Mouse (Mus musculus) lung, adult 2 months (tissue): ENCODE results near the gene Ptpdc1. TPM values are rescaled to one million over a fixed set of nuclear protein-coding genes. Genes with fewer than 3 reads are reported as not detected.

ENCODE experiments used
- DNase-seq: peaks from one replicate; pipeline ENCODE4 v3.0.0; 2022
- H3K4me1 ChIP-seq: fragments of 200-500 bp; 2 replicates; pipeline ENCODE4 v1.6.1; 2011; ENCODE audit warnings: low read length; ENCODE audit not compliant: control insufficient read depth, insufficient read depth
- H3K4me3 ChIP-seq: fragments of 200-500 bp; replicated peaks from 2 replicates; pipeline ENCODE3; 2011; ENCODE audit warnings: low read depth, mild to moderate bottlenecking, control low read depth, low read length; ENCODE audit errors: extremely low read depth
- CTCF ChIP-seq: fragments of 200-500 bp; IDR thresholded peaks from 2 replicates; pipeline ENCODE4 v1.5.1; 2011; ENCODE audit warnings: mild to moderate bottlenecking, low read length, control low read depth; ENCODE audit not compliant: insufficient read depth
- POLR2A ChIP-seq: fragments of 200-500 bp; IDR thresholded peaks from 2 replicates; pipeline ENCODE4 v1.6.1; 2011; ENCODE audit warnings: low read depth, mild to moderate bottlenecking, control low read depth, low read length, borderline replicate concordance; ENCODE audit errors: extremely low read depth
- WGBS: fragments of 180-500 bp; shearing (Covaris S2); methylation state at CpG from one replicate; pipeline ENCODE4 v1.1.7; 2018; 5-methylcytosine and 5-hydroxymethylcytosine counted together
- polyA plus RNA-seq: library from polyadenylated mRNA; depleted of rRNA; stranded (reverse); fragments of >200 nt; gene quantifications from 2 replicates; pipeline ENCODE4 v1.2.3, GENCODE M21; 2012

Ptpdc1 gene
- polyA plus RNA-seq, 1 experiment = 3.8 TPM

DNA sequence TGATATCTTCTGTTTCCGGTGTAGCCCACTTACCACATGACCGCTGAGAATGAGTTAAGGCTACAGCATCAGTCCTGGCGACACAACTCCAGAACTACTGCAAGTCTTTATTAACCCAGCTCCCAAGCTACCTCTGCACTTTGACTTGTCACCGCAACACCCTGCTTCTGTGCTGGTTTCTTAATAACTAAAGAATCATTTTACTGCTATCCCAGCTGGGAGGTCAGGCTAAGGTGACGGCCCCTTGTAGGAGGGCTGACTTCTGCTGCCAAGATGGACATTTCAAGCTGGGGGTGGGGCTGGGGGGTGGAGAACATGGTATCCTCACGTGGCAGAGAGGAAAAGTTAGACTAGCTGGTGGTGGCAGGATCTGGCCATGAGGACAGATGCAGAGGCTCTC lies 50.7 kb downstream of the Ptpdc1 start:
- H3K4me1 ChIP-seq = peaks cover 7% of the 10 kb centered on the region

DNA sequence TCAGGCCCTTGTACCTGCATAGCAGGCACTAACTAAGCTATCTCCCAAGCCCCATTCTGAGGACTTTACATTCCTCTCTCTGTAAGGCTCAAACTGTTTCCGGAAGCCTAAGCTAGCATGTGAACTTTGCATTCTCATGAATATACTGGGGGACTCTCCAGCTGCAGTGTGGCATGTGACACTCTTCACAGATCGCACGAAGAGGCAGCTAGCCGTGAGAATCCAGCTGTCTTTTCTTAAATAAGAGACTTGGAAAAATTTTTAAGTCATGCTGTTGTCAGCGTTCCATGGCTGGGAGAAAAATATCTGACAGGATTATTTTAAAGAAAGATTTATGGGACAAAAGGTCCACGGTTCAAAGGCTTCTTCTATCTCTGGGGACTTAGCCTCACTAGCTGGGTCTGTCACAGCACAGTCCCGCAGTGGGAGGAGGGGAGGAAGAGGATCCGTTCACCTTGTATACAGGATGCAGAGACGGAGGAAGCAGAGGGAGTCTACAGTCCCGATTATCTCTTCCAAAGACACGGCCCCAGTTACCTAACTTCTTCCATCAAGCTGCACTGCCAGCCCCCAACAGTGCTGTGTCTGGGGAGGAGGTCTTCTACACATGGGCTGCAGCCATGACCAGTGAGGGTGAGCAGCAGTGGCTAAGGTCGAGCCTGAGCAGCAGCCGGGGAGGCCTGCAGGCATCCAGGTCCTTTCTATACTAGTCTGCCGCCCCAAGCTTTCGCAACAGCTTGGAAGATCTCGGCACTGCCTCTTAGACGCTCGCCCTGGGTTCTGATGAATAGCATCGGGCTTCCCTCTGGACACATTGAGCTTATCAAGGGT lies 51.7 kb downstream of the Ptpdc1 start:
- no peak for DNase-seq
- WGBS = 39% methylated on average over 19 of the region's 19 CpGs
- no peak for TF ChIP-seq POLR2A
- TF ChIP-seq CTCF = no peak
- H3K4me3 ChIP-seq = no peak overlapping the region
- H3K4me1 ChIP-seq = peaks cover 7% of the 10 kb centered on the region

More for the DNA sequence above, 50.7 kb downstream of the Ptpdc1 start:
- no peak for DNase-seq
- WGBS = 72% methylated on average over 6 of the region's 6 CpGs
- H3K4me3 ChIP-seq = no peak overlapping the region
- no peak for TF ChIP-seq CTCF
- TF ChIP-seq POLR2A = no peak

DNA sequence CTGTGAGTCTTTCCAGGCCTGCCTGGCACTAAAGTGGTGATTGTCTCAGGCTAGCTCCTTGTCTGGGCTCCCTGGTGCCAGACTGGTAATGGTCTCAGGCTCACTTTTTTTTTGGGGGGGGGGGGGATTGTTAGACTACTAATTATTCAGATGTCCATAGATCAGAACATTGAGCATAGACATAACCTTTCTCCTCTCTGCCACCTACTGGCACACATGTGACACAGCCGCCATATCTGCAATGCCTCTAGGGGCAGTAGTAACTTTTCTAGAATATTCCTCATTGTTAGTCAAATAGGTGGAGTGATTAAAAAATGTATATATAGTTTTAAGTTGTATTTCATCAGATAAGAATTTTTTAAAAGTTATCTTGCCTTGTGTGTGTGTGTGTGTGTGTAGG lies 53.3 kb downstream of the Ptpdc1 start:
- H3K4me3 ChIP-seq = no peak overlapping the region
- 29% methylated on average over 1 of the region's 1 CpGs for WGBS
- DNase-seq = peak; percentile 48
- H3K4me1 ChIP-seq = peaks cover 4% of the 10 kb centered on the region; the same call in 1 of the 2 replicates
- TF ChIP-seq CTCF (peak; percentile 84), POLR2A (no peak)

DNA sequence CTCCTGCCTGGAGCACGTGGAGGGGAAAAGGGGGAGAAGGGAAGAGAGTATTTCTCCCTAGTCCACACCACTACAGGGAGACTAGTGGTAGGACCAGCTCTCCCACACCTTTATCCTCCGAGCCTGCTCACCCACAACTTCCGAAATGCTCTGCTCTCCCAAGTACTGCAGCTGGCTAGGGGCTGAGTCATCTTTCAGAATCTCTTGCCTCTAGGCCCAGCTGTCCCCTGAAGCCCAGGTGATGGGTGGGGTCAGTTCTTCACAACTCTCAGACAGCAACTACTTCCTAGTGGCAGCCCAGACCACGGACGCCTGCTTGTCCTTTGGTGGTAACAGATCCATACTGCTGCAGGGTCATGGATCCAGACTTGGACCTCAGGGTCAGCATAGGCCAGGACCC lies 54.2 kb downstream of the Ptpdc1 start:
- Histone ChIP-seq H3K4me1 (peaks cover 4% of the 10 kb centered on the region; the same call in 1 of the 2 replicates), H3K4me3 (no peak overlapping the region)
- DNase-seq = no peak
- 65% methylated on average over 5 of the region's 5 CpGs for WGBS
- no peak for TF ChIP-seq CTCF

DNA sequence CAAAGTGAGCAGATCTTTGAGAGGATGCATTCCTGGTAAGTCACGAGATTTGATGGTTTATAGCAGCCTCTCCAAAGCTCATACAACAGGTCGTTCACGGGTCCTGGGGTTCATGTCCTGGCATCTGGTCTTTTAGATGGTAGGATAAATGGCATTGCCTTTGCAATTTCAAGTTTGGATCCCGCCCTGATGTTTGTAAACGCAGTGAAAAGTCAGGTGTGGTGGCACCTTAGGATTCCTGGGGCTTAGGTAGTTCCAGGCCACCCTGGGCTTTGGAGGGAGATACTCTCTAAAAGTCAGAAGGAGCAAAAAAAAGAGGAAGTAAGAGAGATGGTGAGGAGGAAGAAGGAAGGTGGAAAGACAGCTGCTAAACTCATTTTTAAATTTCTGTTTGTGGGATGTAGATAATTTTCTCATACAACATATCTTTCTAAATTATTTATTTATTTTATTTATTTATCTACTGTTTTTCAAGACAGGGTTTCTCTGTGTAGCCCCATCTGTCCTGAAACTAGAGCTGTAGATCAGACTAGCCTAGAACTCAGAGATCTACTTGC lies 55.8 kb downstream of the Ptpdc1 start:
- TF ChIP-seq POLR2A (no peak), CTCF (no peak)
- Histone ChIP-seq H3K4me3 (no peak overlapping the region), H3K4me1 (peaks cover 7% of the 10 kb centered on the region; the same call in 1 of the 2 replicates)
- no peak for DNase-seq
- WGBS = 74% methylated on average over 5 of the region's 5 CpGs

DNA sequence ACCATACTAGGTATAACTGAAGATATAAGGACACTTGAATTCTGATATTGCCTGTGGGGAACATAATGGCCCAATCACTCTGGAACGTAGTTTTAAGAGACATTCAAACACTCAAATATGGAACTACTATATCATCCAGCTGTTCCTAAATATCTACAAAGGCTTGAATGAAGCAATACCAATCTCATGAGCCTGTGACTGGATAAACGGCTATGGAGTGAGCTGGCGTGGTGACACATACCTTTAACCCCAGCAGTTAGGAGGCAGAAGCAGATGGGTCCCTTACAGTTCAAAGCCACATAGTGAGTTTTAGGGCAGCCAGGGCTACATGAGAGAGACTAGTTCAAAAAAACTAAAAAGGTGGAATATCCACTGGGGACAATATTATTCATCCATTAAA lies 57.8 kb downstream of the Ptpdc1 start:
- TF ChIP-seq CTCF (no peak), POLR2A (no peak)
- no peak overlapping the region for H3K4me3 ChIP-seq
- DNase-seq = no peak
- H3K4me1 ChIP-seq = 0 out of 2 replicates have a peak, but pooled peaks cover 3% of the 10 kb centered on the region
- 66% methylated on average over 3 of the region's 3 CpGs for WGBS

DNA sequence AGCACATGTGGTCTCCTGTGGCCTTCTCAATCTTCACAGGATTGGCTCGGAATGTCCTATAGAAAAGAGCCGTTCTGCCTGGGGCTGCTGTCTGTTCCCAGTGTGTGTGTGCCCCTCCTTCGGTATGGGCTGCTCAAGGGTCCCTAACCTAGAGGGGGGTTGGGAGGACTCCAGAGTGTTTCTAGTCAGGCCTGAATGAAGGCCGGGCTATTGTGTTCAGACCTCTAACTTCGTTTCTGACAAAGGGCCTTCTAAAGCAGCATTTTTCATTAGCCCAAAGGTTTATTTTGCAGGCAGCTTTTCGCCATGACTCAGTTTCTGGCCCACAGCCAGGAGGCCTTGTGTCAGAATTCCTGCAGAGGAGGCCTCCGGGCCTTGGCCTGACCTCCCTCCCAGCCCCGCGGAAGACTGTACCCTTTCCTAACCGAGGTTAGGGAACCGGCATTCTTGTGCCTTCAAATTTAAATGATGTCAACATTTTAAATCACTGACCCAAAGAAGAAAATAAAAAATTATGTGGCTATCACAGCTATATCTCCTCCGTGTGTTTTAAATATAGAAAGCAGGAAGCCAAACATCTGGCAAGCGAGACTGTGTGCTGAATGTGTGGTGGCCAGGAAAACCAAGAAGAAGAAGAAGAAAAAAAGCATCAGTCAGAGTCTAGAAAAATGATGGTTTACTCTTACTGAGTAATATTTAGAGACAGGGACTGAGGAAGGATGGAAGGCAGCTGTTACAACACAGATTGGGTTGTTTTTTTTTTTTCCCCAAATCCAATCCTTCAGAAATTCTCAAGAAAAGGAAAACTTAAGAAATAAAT lies 59.1 kb downstream of the Ptpdc1 start:
- DNase-seq = peak; percentile 88
- Histone ChIP-seq H3K4me3 (no peak overlapping the region), H3K4me1 (0 out of 2 replicates have a peak, but pooled peaks cover 3% of the 10 kb centered on the region)
- WGBS = 8% methylated on average over 13 of the region's 13 CpGs
- TF ChIP-seq CTCF (no peak), POLR2A (no peak)

DNA sequence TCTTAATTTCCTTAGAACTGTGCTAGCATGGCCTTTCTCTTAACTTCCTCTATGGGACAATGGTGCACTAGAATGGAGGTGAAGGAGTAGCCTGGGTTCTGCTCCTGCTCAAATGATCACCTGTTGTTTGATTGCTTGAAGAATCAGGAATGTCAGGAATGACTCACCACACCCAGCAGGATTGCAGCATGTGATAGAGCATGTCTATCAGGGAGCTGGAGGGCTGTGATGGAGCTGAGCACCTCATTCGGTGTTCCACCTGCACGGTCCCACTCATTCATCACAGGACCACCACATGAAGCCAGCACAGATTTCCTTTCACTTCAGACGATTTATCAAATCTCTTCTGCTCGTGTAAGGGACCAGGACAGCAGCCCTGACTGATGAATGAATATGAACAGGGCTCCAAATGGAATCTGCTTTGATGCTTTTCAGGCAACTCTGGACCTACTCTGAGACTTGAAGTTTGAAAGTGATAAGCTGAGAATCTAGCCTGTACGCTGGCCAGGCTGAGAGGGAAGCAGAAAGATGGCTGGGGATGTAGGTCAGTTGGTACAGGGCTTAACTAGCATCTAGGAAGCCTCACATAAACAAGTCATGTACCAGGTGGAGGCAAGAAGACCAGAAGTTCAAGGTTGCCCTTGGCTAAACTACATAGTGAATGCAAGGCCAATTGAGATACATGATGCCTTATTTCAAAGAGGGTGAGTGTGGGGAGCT lies 60.4 kb downstream of the Ptpdc1 start:
- no peak for DNase-seq
- no peak overlapping the region for H3K4me3 ChIP-seq
- 0 out of 2 replicates have a peak, but pooled peaks cover 3% of the 10 kb centered on the region for H3K4me1 ChIP-seq
- WGBS = 89% methylated on average over 5 of the region's 5 CpGs
- no peak for TF ChIP-seq CTCF
- TF ChIP-seq POLR2A = no peak

DNA sequence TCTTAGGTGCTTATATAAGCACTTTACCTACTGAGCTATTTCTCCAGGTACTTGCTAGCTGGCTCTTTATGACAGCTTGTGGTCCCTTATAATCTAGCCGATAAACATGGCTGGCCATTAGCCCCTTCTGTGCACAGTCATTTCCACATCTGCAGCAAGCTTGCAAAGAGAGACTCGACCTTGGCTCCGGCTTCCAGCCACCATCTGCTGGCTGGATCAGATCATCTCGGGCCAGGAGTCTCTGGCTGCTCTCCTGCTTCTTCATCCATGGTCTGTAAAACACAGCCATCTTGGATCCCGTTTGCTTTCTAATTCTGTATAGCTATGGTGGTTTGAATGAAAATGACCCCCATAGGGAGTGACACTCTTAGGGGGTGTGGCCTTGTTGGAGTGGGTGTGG lies 63.1 kb downstream of the Ptpdc1 start:
- DNase-seq = no peak
- H3K4me1 ChIP-seq = 0 out of 2 replicates have a peak, but pooled peaks cover 3% of the 10 kb centered on the region
- WGBS = 80% methylated on average over 5 of the region's 5 CpGs
- no peak for TF ChIP-seq POLR2A
- no peak for TF ChIP-seq CTCF
- no peak overlapping the region for H3K4me3 ChIP-seq
